Mouse (Mus musculus): Measurements from ENCODE around the gene Ino80d.
"Not testable (repeated sequence)": the region's sequence is repeated elsewhere in the genome, so short reads cannot be mapped to it uniquely, and the experiment has no call there.

The Ino80d gene

GRCm38 (mm10) chr1:63114136-63114781 is at the start of gene Ino80d:
Ino80d (minus strand) TSS chr1:63114667.
- H3K27me3 ChIP-seq (ENCODE audit: control insufficient read depth, insufficient read depth, low read length, poor library complexity, severe bottlenecking) = no peaks in the 10 kb centered on the region
- peak; percentile 92 for DNase-seq (ENCODE audit: low read depth, low spot score)
- 0 out of 2 replicates have a peak, but pooled peaks cover 2% of the 10 kb centered on the region for H3K36me3 ChIP-seq (ENCODE audit: control insufficient read depth, insufficient read depth, low read length, poor library complexity, severe bottlenecking)

GRCm38 (mm10) chr1:63140231-63140630 is 25.8 kb upstream of the Ino80d start:
- no peak for DNase-seq (ENCODE audit: low read depth, low spot score)
- peaks cover 10% of the 10 kb centered on the region for H3K36me3 ChIP-seq (ENCODE audit: control insufficient read depth, insufficient read depth, low read length, poor library complexity, severe bottlenecking)
- no peaks in the 10 kb centered on the region for H3K27me3 ChIP-seq (ENCODE audit: control insufficient read depth, insufficient read depth, low read length, poor library complexity, severe bottlenecking)

- not testable (repeated sequence) for H3K27me3 ChIP-seq (ENCODE audit: control insufficient read depth, insufficient read depth, low read length, poor library complexity, severe bottlenecking); DNase-seq (ENCODE audit: low read depth, low spot score)
These were observed 24.1 kb upstream of the Ino80d start for GRCm38 (mm10) chr1:63138586-63138985.

GRCm38 (mm10) chr1:63137971-63138370 is 23.5 kb upstream of the Ino80d start:
- H3K36me3 ChIP-seq (ENCODE audit: control insufficient read depth, insufficient read depth, low read length, poor library complexity, severe bottlenecking) = no peaks in the 10 kb centered on the region; the same call in 1 of the 2 replicates
- DNase-seq (ENCODE audit: low read depth, low spot score) = no peak
- H3K27me3 ChIP-seq (ENCODE audit: control insufficient read depth, insufficient read depth, low read length, poor library complexity, severe bottlenecking) = no peaks in the 10 kb centered on the region

More at GRCm38 (mm10) chr1:63138586-63138985, 24.1 kb upstream of the Ino80d start:
- not testable (repeated sequence) for H3K36me3 ChIP-seq (ENCODE audit: control insufficient read depth, insufficient read depth, low read length, poor library complexity, severe bottlenecking)

- no peaks in the 10 kb centered on the region for H3K36me3 ChIP-seq (ENCODE audit: control insufficient read depth, insufficient read depth, low read length, poor library complexity, severe bottlenecking)
- H3K27me3 ChIP-seq (ENCODE audit: control insufficient read depth, insufficient read depth, low read length, poor library complexity, severe bottlenecking) = no peaks in the 10 kb centered on the region
- no peak for DNase-seq (ENCODE audit: low read depth, low spot score)
These were observed 20.1 kb upstream of the Ino80d start for GRCm38 (mm10) chr1:63134530-63134929.

- no peaks in the 10 kb centered on the region for H3K36me3 ChIP-seq (ENCODE audit: control insufficient read depth, insufficient read depth, low read length, poor library complexity, severe bottlenecking)
- no peaks in the 10 kb centered on the region for H3K27me3 ChIP-seq (ENCODE audit: control insufficient read depth, insufficient read depth, low read length, poor library complexity, severe bottlenecking)
- DNase-seq (ENCODE audit: low read depth, low spot score) = no peak
These were observed 17.3 kb upstream of the Ino80d start for GRCm38 (mm10) chr1:63131766-63132165.

GRCm38 (mm10) chr1:63130883-63131282 is 16.4 kb upstream of the Ino80d start:
- no peaks in the 10 kb centered on the region for H3K36me3 ChIP-seq (ENCODE audit: control insufficient read depth, insufficient read depth, low read length, poor library complexity, severe bottlenecking)
- no peaks in the 10 kb centered on the region for H3K27me3 ChIP-seq (ENCODE audit: control insufficient read depth, insufficient read depth, low read length, poor library complexity, severe bottlenecking)
- DNase-seq (ENCODE audit: low read depth, low spot score) = no peak

- Histone ChIP-seq H3K27me3 (ENCODE audit: control insufficient read depth, insufficient read depth, low read length, poor library complexity, severe bottlenecking) (no peaks in the 10 kb centered on the region), H3K36me3 (ENCODE audit: control insufficient read depth, insufficient read depth, low read length, poor library complexity, severe bottlenecking) (no peaks in the 10 kb centered on the region)
- DNase-seq (ENCODE audit: low read depth, low spot score) = peak; percentile 41
These were observed 15.6 kb upstream of the Ino80d start for GRCm38 (mm10) chr1:63129857-63130690.

GRCm38 (mm10) chr1:63129273-63129672 is 14.8 kb upstream of the Ino80d start:
- no peak for DNase-seq (ENCODE audit: low read depth, low spot score)
- no peaks in the 10 kb centered on the region for H3K36me3 ChIP-seq (ENCODE audit: control insufficient read depth, insufficient read depth, low read length, poor library complexity, severe bottlenecking)
- H3K27me3 ChIP-seq (ENCODE audit: control insufficient read depth, insufficient read depth, low read length, poor library complexity, severe bottlenecking) = no peaks in the 10 kb centered on the region

GRCm38 (mm10) chr1:63126206-63126605 is 11.7 kb upstream of the Ino80d start:
- no peak for DNase-seq (ENCODE audit: low read depth, low spot score)
- peaks cover 3% of the 10 kb centered on the region; the same call in 1 of the 2 replicates for H3K36me3 ChIP-seq (ENCODE audit: control insufficient read depth, insufficient read depth, low read length, poor library complexity, severe bottlenecking)
- no peaks in the 10 kb centered on the region for H3K27me3 ChIP-seq (ENCODE audit: control insufficient read depth, insufficient read depth, low read length, poor library complexity, severe bottlenecking)

GRCm38 (mm10) chr1:63123823-63124450 is 9.5 kb upstream of the Ino80d start:
- DNase-seq (ENCODE audit: low read depth, low spot score) = no peak
- H3K27me3 ChIP-seq (ENCODE audit: control insufficient read depth, insufficient read depth, low read length, poor library complexity, severe bottlenecking) = no peaks in the 10 kb centered on the region
- H3K36me3 ChIP-seq (ENCODE audit: control insufficient read depth, insufficient read depth, low read length, poor library complexity, severe bottlenecking) = peaks cover 7% of the 10 kb centered on the region; the same call in 1 of the 2 replicates

GRCm38 (mm10) chr1:63122005-63122404 is 7.5 kb upstream of the Ino80d start:
- DNase-seq (ENCODE audit: low read depth, low spot score) = no peak
- no peaks in the 10 kb centered on the region for H3K27me3 ChIP-seq (ENCODE audit: control insufficient read depth, insufficient read depth, low read length, poor library complexity, severe bottlenecking)
- H3K36me3 ChIP-seq (ENCODE audit: control insufficient read depth, insufficient read depth, low read length, poor library complexity, severe bottlenecking) = peaks cover 7% of the 10 kb centered on the region; the same call in 1 of the 2 replicates

- H3K36me3 ChIP-seq (ENCODE audit: control insufficient read depth, insufficient read depth, low read length, poor library complexity, severe bottlenecking) = peaks cover 8% of the 10 kb centered on the region; the same call in 1 of the 2 replicates
- no peaks in the 10 kb centered on the region for H3K27me3 ChIP-seq (ENCODE audit: control insufficient read depth, insufficient read depth, low read length, poor library complexity, severe bottlenecking)
- no peak for DNase-seq (ENCODE audit: low read depth, low spot score)
These were observed 5.9 kb upstream of the Ino80d start for GRCm38 (mm10) chr1:63120382-63120781.

- H3K36me3 ChIP-seq (ENCODE audit: control insufficient read depth, insufficient read depth, low read length, poor library complexity, severe bottlenecking) = peaks cover 8% of the 10 kb centered on the region; the same call in 1 of the 2 replicates
- no peaks in the 10 kb centered on the region for H3K27me3 ChIP-seq (ENCODE audit: control insufficient read depth, insufficient read depth, low read length, poor library complexity, severe bottlenecking)
- peak; percentile 47 for DNase-seq (ENCODE audit: low read depth, low spot score)
These were observed 5.2 kb upstream of the Ino80d start for GRCm38 (mm10) chr1:63119675-63120074.

GRCm38 (mm10) chr1:63115540-63115939 is 1.1 kb upstream of the Ino80d start:
- DNase-seq (ENCODE audit: low read depth, low spot score) = no peak
- Histone ChIP-seq H3K36me3 (ENCODE audit: control insufficient read depth, insufficient read depth, low read length, poor library complexity, severe bottlenecking) (0 out of 2 replicates have a peak, but pooled peaks cover 4% of the 10 kb centered on the region), H3K27me3 (ENCODE audit: control insufficient read depth, insufficient read depth, low read length, poor library complexity, severe bottlenecking) (no peaks in the 10 kb centered on the region)

Data from splenic B cell, adult 2 months (primary cell).